Mouse (Mus musculus) G1E-ER4 (cell line): Measurements from ENCODE around the gene Clec11a. TPM values are rescaled to one million over a fixed set of nuclear protein-coding genes. Genes with fewer than 3 reads are reported as not detected.

Source experiments
- GATA1 ChIP-seq: IDR thresholded peaks from one replicate; pipeline ENCODE4 v1.8.0; 2012; ENCODE audit warnings: low read length, inconsistent platforms
- polyA plus RNA-seq: library from polyadenylated mRNA; stranded (reverse); fragments of >175 nt; gene quantifications from 2 replicates; pipeline ENCODE4 v1.2.3, GENCODE M21; 2012

Gene Clec11a
- polyA plus RNA-seq, 1 experiment = 3.2 TPM

GRCm38 (mm10) chr7:44307261-44308020 is 739 bp upstream of the Clec11a start:
- no peak for TF ChIP-seq GATA1

GRCm38 (mm10) chr7:44305686-44306085 is 1.0 kb downstream of the Clec11a start:
- no peak for TF ChIP-seq GATA1

GRCm38 (mm10) chr7:44304775-44305641 is 1.7 kb downstream of the Clec11a start:
- no peak for TF ChIP-seq GATA1

- no peak for TF ChIP-seq GATA1
Measured at GRCm38 (mm10) chr7:44304463-44304774, 2.3 kb downstream of the Clec11a start.

DNA sequence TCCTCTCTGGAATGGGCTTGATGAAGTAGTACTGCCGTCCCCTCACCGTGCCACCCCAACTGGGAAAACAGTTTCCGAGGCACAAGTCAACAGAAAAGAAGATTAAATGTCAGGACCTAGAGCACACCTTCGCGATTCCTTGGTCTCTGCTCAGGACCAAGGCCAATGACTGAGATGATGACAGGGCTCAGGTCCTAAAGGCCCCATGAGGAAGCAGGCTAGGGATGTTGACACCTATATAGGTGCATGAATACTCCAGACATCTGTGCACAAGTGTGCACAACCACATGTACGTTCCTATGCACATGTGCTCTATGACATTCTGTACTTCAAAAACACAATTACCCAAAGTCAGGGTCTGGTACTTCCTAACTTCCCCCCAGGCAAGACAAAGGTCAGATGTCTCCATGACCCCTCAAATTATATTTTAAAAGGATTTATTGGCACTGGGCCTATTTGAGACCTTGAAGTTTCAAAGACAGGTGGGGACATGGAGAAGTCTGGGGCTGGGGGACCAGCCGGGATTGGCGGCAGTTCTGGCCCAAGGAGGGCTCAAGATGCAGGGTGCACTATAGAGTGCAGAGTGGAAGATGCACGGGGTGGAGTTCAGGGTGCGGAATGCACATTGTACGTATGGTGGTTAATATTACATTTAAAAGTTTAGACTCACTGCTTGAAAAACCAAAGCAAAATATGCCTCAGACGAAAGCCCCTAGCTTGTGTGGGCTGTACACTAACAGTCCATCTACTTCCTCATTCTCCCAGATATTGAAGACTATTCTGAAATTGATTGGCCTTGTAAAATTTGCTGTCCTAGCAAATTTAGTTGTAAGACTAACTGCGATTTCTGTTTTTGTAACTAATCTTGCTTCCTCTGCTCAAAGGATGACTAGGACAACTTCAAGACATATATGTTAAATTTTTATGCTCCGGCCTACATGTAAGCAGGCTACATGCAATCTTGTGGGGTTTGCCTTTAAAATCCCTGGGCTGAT is 3.1 kb downstream of the Clec11a start:
- TF ChIP-seq GATA1 = no peak

DNA sequence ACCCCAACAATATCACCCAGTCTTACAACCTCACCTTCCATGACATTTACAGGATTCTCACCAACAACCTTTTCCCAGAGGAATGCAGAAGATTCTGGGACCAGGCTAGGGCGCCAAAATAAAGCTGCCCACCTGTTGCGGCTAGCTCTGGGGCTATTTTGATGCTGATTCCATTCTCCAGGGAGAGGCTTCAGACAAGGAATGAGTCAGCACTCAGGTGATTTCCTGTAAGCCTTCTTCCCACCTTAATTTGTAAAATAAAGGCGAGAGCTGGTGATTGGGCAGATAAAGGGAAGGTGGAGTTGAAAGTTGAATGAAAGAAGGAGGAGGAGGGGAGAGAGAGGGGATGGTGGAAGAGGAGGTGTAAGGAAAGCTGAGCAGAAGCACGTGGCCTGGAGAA is 15.3 kb downstream of the Clec11a start:
- TF ChIP-seq GATA1 = no peak

GRCm38 (mm10) chr7:44290986-44291385 is 15.7 kb downstream of the Clec11a start:
- no peak for TF ChIP-seq GATA1

DNA sequence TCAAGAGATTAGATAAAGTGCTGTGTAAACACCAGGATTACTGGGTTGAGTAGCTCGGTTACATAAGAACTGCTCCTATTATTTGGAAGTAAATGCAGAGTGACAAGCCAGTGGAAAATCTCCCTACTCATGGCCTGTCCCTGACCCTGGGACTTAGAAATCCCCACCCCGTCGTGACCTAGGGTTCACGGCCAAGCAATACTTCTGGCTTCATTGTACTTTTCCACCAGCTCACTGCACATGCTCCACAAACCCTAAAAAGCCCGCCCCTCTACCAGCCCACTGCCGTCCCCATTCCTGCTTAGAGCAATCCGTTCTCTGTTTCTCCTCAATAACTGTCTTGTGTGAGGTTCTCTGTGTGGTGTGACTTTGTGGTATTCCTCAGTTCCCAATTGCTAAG is 18.9 kb downstream of the Clec11a start:
- no peak for TF ChIP-seq GATA1

- no peak for TF ChIP-seq GATA1
Measured at GRCm38 (mm10) chr7:44281586-44281985, 25.1 kb downstream of the Clec11a start.

- TF ChIP-seq GATA1 = no peak
Measured at GRCm38 (mm10) chr7:44280959-44281358, 25.7 kb downstream of the Clec11a start.

- TF ChIP-seq GATA1 = no peak
Measured at GRCm38 (mm10) chr7:44277250-44277622, 29.5 kb downstream of the Clec11a start.

DNA sequence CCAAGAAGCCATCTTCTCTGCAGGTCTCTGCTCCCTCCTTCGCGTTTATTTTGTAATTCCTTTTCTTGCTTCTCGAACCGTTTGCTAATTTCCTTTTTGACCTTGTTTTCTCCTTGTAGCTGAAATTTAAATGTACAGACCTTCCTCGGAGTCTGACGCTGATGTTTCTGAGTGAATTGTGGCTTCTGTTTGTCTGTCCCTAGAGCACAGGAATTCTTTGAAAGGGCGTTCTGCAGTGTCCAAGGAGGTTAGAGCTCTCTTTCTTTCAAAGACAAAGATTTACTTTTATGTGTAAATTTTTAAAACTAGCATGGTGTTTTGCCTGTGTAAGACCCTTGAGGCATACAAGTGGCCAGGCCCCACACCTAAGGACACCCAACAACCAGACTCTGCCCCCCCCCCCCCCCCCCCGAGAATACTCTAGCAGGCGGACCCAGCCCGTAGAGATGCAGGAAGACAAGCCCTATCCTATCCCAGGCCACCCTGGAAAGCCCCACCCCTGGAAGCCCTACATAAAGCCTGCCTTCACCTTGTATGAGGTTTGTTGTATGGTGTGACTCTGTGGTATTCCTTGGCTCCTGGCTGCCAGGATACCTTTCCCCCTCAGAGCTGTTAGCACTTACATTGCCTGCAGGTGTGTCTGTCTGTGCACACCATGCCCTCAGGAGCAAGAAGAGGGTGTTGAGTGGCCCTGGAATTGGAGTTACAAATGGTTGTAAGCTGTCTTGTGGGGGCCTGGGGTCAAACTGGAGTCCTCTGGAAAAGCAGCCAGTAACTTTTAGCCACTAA is 30.0 kb downstream of the Clec11a start:
- no peak for TF ChIP-seq GATA1

DNA sequence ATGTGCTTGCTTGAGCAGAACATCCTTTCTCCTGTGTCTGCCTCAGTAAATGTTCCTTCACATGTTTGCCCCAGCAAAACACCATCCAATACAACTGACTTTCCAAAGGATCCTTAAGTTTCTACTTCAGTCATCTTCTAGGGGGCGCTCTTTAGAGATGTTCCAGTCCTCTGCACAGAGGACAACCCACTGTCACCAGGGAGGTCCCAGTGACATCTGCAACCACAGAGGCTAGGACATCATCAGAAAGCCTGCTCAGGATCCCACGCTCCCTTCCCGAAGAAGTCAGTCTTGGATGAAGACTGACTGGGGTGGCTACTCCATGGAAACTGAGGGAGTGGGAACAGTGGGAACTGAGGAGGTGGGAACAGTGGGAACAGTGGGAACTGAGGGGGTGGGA is 31.2 kb downstream of the Clec11a start:
- no peak for TF ChIP-seq GATA1

DNA sequence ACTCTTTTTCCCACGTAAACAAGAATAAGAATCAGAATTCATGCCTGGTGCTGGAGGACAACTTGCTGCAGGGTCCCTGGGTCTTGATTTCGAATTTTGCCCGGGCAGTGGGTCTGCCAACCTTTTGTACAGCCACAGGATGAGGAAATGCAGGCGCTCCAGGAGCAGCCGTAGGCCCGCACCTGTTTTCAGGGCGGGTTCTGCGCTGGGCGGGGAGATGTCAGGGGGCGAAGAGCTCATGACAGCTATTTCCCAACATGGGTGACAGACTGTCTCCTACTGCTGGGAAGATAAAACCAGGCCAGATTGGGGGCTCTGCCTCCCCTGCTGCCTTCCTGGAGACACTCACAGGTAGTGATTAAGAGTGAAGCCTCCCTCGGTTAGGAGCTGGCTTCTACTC is 32.6 kb downstream of the Clec11a start:
- TF ChIP-seq GATA1 = no peak

DNA sequence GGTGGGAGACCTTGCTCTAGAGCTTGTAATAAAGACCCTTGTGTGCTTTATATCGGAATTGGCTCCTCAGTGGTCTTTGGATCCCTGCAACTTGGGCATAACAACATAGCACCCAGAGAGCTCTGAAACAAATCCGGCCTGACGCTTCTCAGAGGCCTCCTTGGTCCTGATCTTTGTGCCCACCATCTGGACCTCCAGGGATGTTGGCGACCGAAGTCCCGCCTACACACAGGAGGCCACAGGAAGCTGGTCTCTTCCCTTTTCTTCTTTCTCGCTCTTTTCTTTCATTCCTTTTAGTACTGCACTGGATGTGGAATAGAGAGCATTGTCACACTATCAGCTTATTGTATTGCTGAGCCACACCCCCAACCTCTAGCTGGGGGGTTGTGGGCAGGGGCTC is 33.3 kb downstream of the Clec11a start:
- no peak for TF ChIP-seq GATA1
